In genomic region chr11:84563360-84563759, GRCm38 (mm10) we compare ENCODE assay signal across 18 mouse cellular contexts. TPM values are rescaled to one million over a fixed set of nuclear protein-coding genes. Genes with fewer than 3 reads are reported as not detected.
A peak's percentile ranks its signal among the peaks of the same experiment; 100 is the strongest.
DNase-seq lines count a peak whose midpoint lies in the region; ATAC-seq and TF ChIP-seq lines count a peak whose summit lies in the region.
"Had no signal": no experiment of that assay in that cellular context is flagged by ENCODE, and none has a peak within 500 bp of the region (broad histone marks: within the 10 kb centered on the region; RNA-seq: fewer than 3 reads in every experiment).

No protein-coding gene starts in this region.

- peak; percentile 68 for ATAC-seq in midbrain, embryonic 12.5 days (ENCODE audit: low FRiP score, low read depth)
- no peak for ATAC-seq in stomach, postnatal 0 days (ENCODE audit: low FRiP score, low TSS enrichment)
- ATAC-seq: CD4-positive, CD25-positive, alpha-beta regulatory T cell, adult 4 months; Patski had no signal

- H3K27me3 ChIP-seq in hindbrain, embryonic 10.5 days (ENCODE audit: insufficient read depth, poor library complexity, severe bottlenecking): peaks cover 60% of the 10 kb centered on the region
- peaks cover 37% of the 10 kb centered on the region for H3K27me3 ChIP-seq in midbrain, embryonic 12.5 days
- H3K27me3 ChIP-seq in stomach, postnatal 0 days (ENCODE audit: control insufficient read depth, insufficient read depth, low read length): no peaks in the 10 kb centered on the region

- WGBS in hindbrain, embryonic 10.5 days: 29% methylated on average over 7 of the region's 7 CpGs
- WGBS in midbrain, embryonic 12.5 days: 26% methylated on average over 7 of the region's 7 CpGs
- whole genome bisulfite sequencing in stomach, postnatal 0 days: 53% methylated on average over 7 of the region's 7 CpGs

- H3K9ac ChIP-seq in midbrain, embryonic 12.5 days (replicated peaks): no peak overlapping the region
- no peak overlapping the region for H3K9ac ChIP-seq in stomach, postnatal 0 days (ENCODE audit: low read length)
- H3K9ac ChIP-seq: liver, embryonic 14.5 days had no signal

- no peak for TF ChIP-seq EP300 in stomach, postnatal 0 days (optimal IDR thresholded peaks at IDR 0.05)

- TF ChIP-seq CTCF in stomach, postnatal 0 days (IDR thresholded peaks at IDR 0.05; ENCODE audit: low read depth): no peak

- H3K27ac ChIP-seq in hindbrain, embryonic 10.5 days: peak overlapping the region; percentile 82
- peak overlapping the region; percentile 60 for H3K27ac ChIP-seq in midbrain, embryonic 12.5 days (replicated peaks)
- H3K27ac ChIP-seq in stomach, postnatal 0 days (replicated peaks): no peak overlapping the region
- H3K27ac ChIP-seq: liver, embryonic 14.5 days had no signal

- no peaks in the 10 kb centered on the region for H3K9me3 ChIP-seq in hindbrain, embryonic 10.5 days
- no peaks in the 10 kb centered on the region for H3K9me3 ChIP-seq in midbrain, embryonic 12.5 days
- no peaks in the 10 kb centered on the region for H3K9me3 ChIP-seq in stomach, postnatal 0 days (ENCODE audit: control insufficient read depth, low read length)

- peak; percentile 57 for DNase-seq in retina, postnatal 1 day
- no peak for DNase-seq in retina, embryonic 14.5 days (ENCODE audit: low spot score)
- DNase-seq in hindbrain, embryonic 10.5 days (ENCODE audit: low spot score): peak; percentile 45
- DNase-seq in kidney, postnatal 10 days: no peak
- DNase-seq in adrenal gland, adult 2 months: no peak
- no peak for DNase-seq in stomach, postnatal 0 days (ENCODE audit: low spot score)
- DNase-seq: cerebellum, adult 9-10 months; kidney, postnatal 14 days; layer of hippocampus, adult 9-11 months; lung, postnatal 10 days had no signal

- no peaks in the 10 kb centered on the region for H3K36me3 ChIP-seq in hindbrain, embryonic 10.5 days
- no peaks in the 10 kb centered on the region for H3K36me3 ChIP-seq in midbrain, embryonic 12.5 days
- no peaks in the 10 kb centered on the region for H3K36me3 ChIP-seq in stomach, postnatal 0 days (ENCODE audit: control insufficient read depth, insufficient read depth, low read length)

- H3K4me2 ChIP-seq in midbrain, embryonic 12.5 days (replicated peaks): peak overlapping the region; percentile 29
- H3K4me2 ChIP-seq in stomach, postnatal 0 days (replicated peaks; ENCODE audit: low read depth): no peak overlapping the region

- H3K4me1 ChIP-seq in hindbrain, embryonic 10.5 days (replicated peaks): peaks cover 44% of the 10 kb centered on the region
- peaks cover 25% of the 10 kb centered on the region for H3K4me1 ChIP-seq in midbrain, embryonic 12.5 days
- no peaks in the 10 kb centered on the region for H3K4me1 ChIP-seq in stomach, postnatal 0 days (replicated peaks; ENCODE audit: control insufficient read depth, insufficient read depth)

- H3K4me3 ChIP-seq in hindbrain, embryonic 10.5 days: 0 out of 2 replicates have a peak overlapping the region, but pooled peaks have one; percentile 10
- H3K4me3 ChIP-seq in midbrain, embryonic 12.5 days: no peak overlapping the region
- no peak overlapping the region for H3K4me3 ChIP-seq in stomach, postnatal 0 days (ENCODE audit: low read depth, low read length)

RNA-seq across cellular contexts. Expression of gene Lhx1, which starts 38.0 kb away (rescaled TPM):
- polyA plus RNA-seq in hindbrain, embryonic 10.5 days (2016; fragmentation: Nextera tagmentation; extraction: Ambion mirVana): 9.8 and 30.5 TPM in 2 replicates
- polyA plus RNA-seq in midbrain, embryonic 12.5 days (2016; fragmentation: Nextera tagmentation; extraction: Ambion mirVana): 50.5 and 55.0 TPM in 2 replicates
- total RNA-seq in adrenal gland, adult 2 months (2021): not detected
- not detected in 2 replicates for polyA plus RNA-seq in adrenal gland, adult 2 months (2012; rRNA removed)
- polyA plus RNA-seq in stomach, postnatal 0 days (2015; fragmentation: Nextera tagmentation; extraction: Ambion mirVana): not detected in 2 replicates
- total RNA-seq: adrenal gland, adult 18-20 months; gastrocnemius, postnatal 4 days had no signal
- polyA plus RNA-seq: CD4-positive, CD25-positive, alpha-beta regulatory T cell, adult 4 months; heart, embryonic 14.5 days; liver, embryonic 14.5 days; thymus, postnatal 0 days had no signal

RNA-seq across cellular contexts. Expression of gene Aatf, which starts 50.0 kb away (rescaled TPM):
- polyA plus RNA-seq in hindbrain, embryonic 10.5 days (2016; fragmentation: Nextera tagmentation; extraction: Ambion mirVana): 46.8 and 52.1 TPM in 2 replicates
- 56.6 and 58.8 TPM in 2 replicates for polyA plus RNA-seq in midbrain, embryonic 12.5 days (2016; fragmentation: Nextera tagmentation; extraction: Ambion mirVana)
- 10 to 100 TPM; 21.1 to 24.8 TPM for total RNA-seq in adrenal gland, adult 2 months (2021)
- polyA plus RNA-seq in adrenal gland, adult 2 months (2012; rRNA removed): 4.1 and 7.2 TPM in 2 replicates
- 24.3 and 24.8 TPM in 2 replicates for polyA plus RNA-seq in stomach, postnatal 0 days (2015; fragmentation: Nextera tagmentation; extraction: Ambion mirVana)

Comparison
In these comparisons a context has a peak if more than half of its experiments do, and no peak if none do; other contexts are left out.
1. DNase-seq: peak in retina, postnatal 1 day (single experiment) and hindbrain, embryonic 10.5 days (single experiment); none in retina, embryonic 14.5 days (single experiment), kidney, postnatal 10 days (single experiment), adrenal gland, adult 2 months (single experiment) and stomach, postnatal 0 days (single experiment).